Mouse (Mus musculus): ENCODE results near the gene Ddx31. TPM values are rescaled to one million over a fixed set of nuclear protein-coding genes. Genes with fewer than 3 reads are reported as not detected.

Ddx31 gene
- polyA plus RNA-seq, 1 experiment = 6.4 TPM

GRCm38 (mm10) chr2:28952981-28953380 lies 112.8 kb downstream of the Ddx31 start:
- Histone ChIP-seq H3K4me2 (ENCODE audit: low read depth) (no peak overlapping the region), H3K4me3 (no peak overlapping the region), H3ac (ENCODE audit: control insufficient read depth, insufficient read length) (no peak overlapping the region), H3K79me2 (ENCODE audit: control insufficient read depth, insufficient read depth) (no peaks in the 10 kb centered on the region), H3K36me3 (ENCODE audit: control insufficient read depth, insufficient read depth) (no peaks in the 10 kb centered on the region), H3K27me3 (ENCODE audit: control insufficient read depth, insufficient read depth, insufficient read length) (no peaks in the 10 kb centered on the region)
- TF ChIP-seq MYOG (IDR thresholded peaks at IDR 0.05; ENCODE audit: control insufficient read depth in 1 of 3, insufficient read depth in 1 of 3, insufficient read length in 2 of 3, low read depth in 2 of 3) (no peak), POLR2A (IDR thresholded peaks at IDR 0.05; ENCODE audit: insufficient read length, low read depth) (no peak), POLR2AphosphoS2 (IDR thresholded peaks at IDR 0.05; ENCODE audit: insufficient read length, low read depth) (no peak), MYOD1 (IDR thresholded peaks at IDR 0.05; ENCODE audit: control insufficient read depth in 1 of 3, insufficient read length in 2 of 3, low read depth in 2 of 3) (no peak), MAX (IDR thresholded peaks at IDR 0.05; ENCODE audit: low read depth) (no peak), REST (IDR thresholded peaks at IDR 0.05; ENCODE audit: insufficient read depth, insufficient read length) (no peak), CEBPB (IDR thresholded peaks at IDR 0.05; ENCODE audit: insufficient read depth, poor library complexity, severe bottlenecking) (no peak), USF1 (IDR thresholded peaks at IDR 0.05; ENCODE audit: low read depth) (no peak), TCF3 (IDR thresholded peaks at IDR 0.05; ENCODE audit: insufficient read length, low read depth) (no peak), TCF12 (IDR thresholded peaks at IDR 0.05; ENCODE audit: insufficient read depth, poor library complexity, severe bottlenecking) (no peak), SRF (IDR thresholded peaks at IDR 0.05; ENCODE audit: control insufficient read depth, insufficient read length, low read depth) (no peak), E2F4 (IDR thresholded peaks at IDR 0.05; ENCODE audit: insufficient read depth) (no peak)

- no peak overlapping the region for H3K4me2 ChIP-seq (ENCODE audit: low read depth)
- no peak overlapping the region for H3K4me3 ChIP-seq
- no peaks in the 10 kb centered on the region for H3K36me3 ChIP-seq (ENCODE audit: control insufficient read depth, insufficient read depth)
- H3K27me3 ChIP-seq (ENCODE audit: control insufficient read depth, insufficient read depth, insufficient read length) = no peaks in the 10 kb centered on the region
- H3K79me2 ChIP-seq (ENCODE audit: control insufficient read depth, insufficient read depth) = no peaks in the 10 kb centered on the region
- TF ChIP-seq TCF12 (IDR thresholded peaks at IDR 0.05; ENCODE audit: insufficient read depth, poor library complexity, severe bottlenecking) (no peak), MYOD1 (IDR thresholded peaks at IDR 0.05; ENCODE audit: control insufficient read depth in 1 of 3, insufficient read length in 2 of 3, low read depth in 2 of 3) (peak in 1 of 3 experiments; percentile 3)
- no peak overlapping the region for H3ac ChIP-seq (ENCODE audit: control insufficient read depth, insufficient read length)
Measured at GRCm38 (mm10) chr2:28954595-28954994, 114.4 kb downstream of the Ddx31 start.

Other genes starting within 250 kb of the Ddx31 start
- gene Gfi1b, start 218.4 kb upstream of the Ddx31 start, polyA plus RNA-seq (2012; fragmentation: generic; extraction: Trizol) = not detected
- gene Tsc1, start 199.2 kb upstream of the Ddx31 start, polyA plus RNA-seq (2012; fragmentation: generic; extraction: Trizol) = 7.6 TPM
- gene Spaca9, start 140.7 kb upstream of the Ddx31 start, polyA plus RNA-seq (2012; fragmentation: generic; extraction: Trizol) = 0.47 TPM
- 0.59 TPM for gene Ak8, start 140.2 kb upstream of the Ddx31 start, polyA plus RNA-seq (2012; fragmentation: generic; extraction: Trizol)
- 26.9 TPM for gene Gtf3c4, start within 50 bp of the Ddx31 start, polyA plus RNA-seq (2012; fragmentation: generic; extraction: Trizol)
- 0.04 TPM for gene Barhl1, start 76.3 kb downstream of the Ddx31 start, polyA plus RNA-seq (2012; fragmentation: generic; extraction: Trizol)
- gene Cfap77, start 214.7 kb downstream of the Ddx31 start, polyA plus RNA-seq (2012; fragmentation: generic; extraction: Trizol) = 0.06 TPM
- 3.1 TPM for gene Ttf1, start 219.9 kb downstream of the Ddx31 start, polyA plus RNA-seq (2012; fragmentation: generic; extraction: Trizol)

Measured in myocyte (in vitro differentiated cells).